12 mouse cellular contexts compared by ENCODE assay signal in genomic region chr11:43481672-43482522, GRCm38 (mm10). TPM values are rescaled to one million over a fixed set of nuclear protein-coding genes. Genes with fewer than 3 reads are reported as not detected.
DNase-seq lines count a peak whose midpoint lies in the region; ATAC-seq and TF ChIP-seq lines count a peak whose summit lies in the region.
"Had no signal": no experiment of that assay in that cellular context is flagged by ENCODE, and none has a peak within 500 bp of the region (broad histone marks: within the 10 kb centered on the region; RNA-seq: fewer than 3 reads in every experiment).

No protein-coding gene starts in this region.

- peaks cover 15% of the 10 kb centered on the region for H3K4me1 ChIP-seq in heart, adult 2 months (ENCODE audit: control insufficient read depth, insufficient read depth, low read length)
- H3K4me1 ChIP-seq in limb, embryonic 11.5 days (ENCODE audit: control insufficient read depth, insufficient read depth, low read length) = peaks cover 4% of the 10 kb centered on the region; the same call in 1 of the 2 replicates
- H3K4me1 ChIP-seq in forebrain, embryonic 14.5 days (ENCODE audit: control insufficient read depth, insufficient read depth, low read length) = no peaks in the 10 kb centered on the region
- H3K4me1 ChIP-seq in hindbrain, embryonic 16.5 days (ENCODE audit: control insufficient read depth, insufficient read depth, low read depth, low read length) = no peaks in the 10 kb centered on the region

- no peak for TF ChIP-seq CTCF in heart, adult 2 months (IDR thresholded peaks at IDR 0.05)

- no peak overlapping the region for H3K27ac ChIP-seq in heart, adult 2 months
- H3K27ac ChIP-seq in limb, embryonic 11.5 days (replicated peaks; ENCODE audit: low read depth, low read length) = no peak overlapping the region
- H3K27ac ChIP-seq in forebrain, embryonic 14.5 days (ENCODE audit: low read depth, low read length) = no peak overlapping the region
- no peak overlapping the region for H3K27ac ChIP-seq in hindbrain, embryonic 16.5 days (ENCODE audit: low read depth, low read length)
- H3K27ac ChIP-seq: forebrain, embryonic 12.5 days; macrophage had no signal

- ATAC-seq in limb, embryonic 11.5 days (ENCODE audit: insufficient number of reproducible peaks, low FRiP score, low TSS enrichment, low read depth) = no peak
- no peak for ATAC-seq in forebrain, embryonic 14.5 days
- ATAC-seq in hindbrain, embryonic 16.5 days = no peak

- no peak overlapping the region for H3K4me2 ChIP-seq in limb, embryonic 11.5 days (ENCODE audit: low read depth, severe bottlenecking)
- H3K4me2 ChIP-seq in forebrain, embryonic 14.5 days (ENCODE audit: low read length) = no peak overlapping the region
- no peak overlapping the region for H3K4me2 ChIP-seq in hindbrain, embryonic 16.5 days (ENCODE audit: low read length)
- H3K4me2 ChIP-seq: forebrain, embryonic 12.5 days had no signal

- H3K27me3 ChIP-seq in heart, adult 2 months (ENCODE audit: control insufficient read depth, insufficient read depth, low read length) = no peaks in the 10 kb centered on the region
- H3K27me3 ChIP-seq in limb, embryonic 11.5 days (ENCODE audit: control insufficient read depth, insufficient read depth, low read length) = no peaks in the 10 kb centered on the region
- no peaks in the 10 kb centered on the region for H3K27me3 ChIP-seq in forebrain, embryonic 14.5 days (replicated peaks; ENCODE audit: control insufficient read depth, insufficient read depth, low read length)
- no peaks in the 10 kb centered on the region for H3K27me3 ChIP-seq in hindbrain, embryonic 16.5 days (replicated peaks; ENCODE audit: control insufficient read depth, insufficient read depth, low read length)

- no peak overlapping the region for H3K4me3 ChIP-seq in heart, adult 2 months
- H3K4me3 ChIP-seq in limb, embryonic 11.5 days (ENCODE audit: low read depth, low read length) = no peak overlapping the region
- H3K4me3 ChIP-seq in forebrain, embryonic 14.5 days (ENCODE audit: low read depth, low read length) = no peak overlapping the region
- H3K4me3 ChIP-seq in hindbrain, embryonic 16.5 days (ENCODE audit: low read length) = no peak overlapping the region
- H3K4me3 ChIP-seq: forebrain, embryonic 12.5 days had no signal

- DNase-seq in heart, adult 2 months = peak in 1 of 2 experiments; percentile 50
- no peak for DNase-seq in heart, adult 8-10 months (ENCODE audit: low spot score)
- DNase-seq in gastrocnemius, postnatal 25 days = peak; percentile 56
- peak; percentile 33 for DNase-seq in limb, embryonic 11.5 days (ENCODE audit: low spot score)
- peak; percentile 67 for DNase-seq in lung, postnatal 36 days
- DNase-seq in forebrain, embryonic 14.5 days (ENCODE audit: low spot score) = no peak
- no peak for DNase-seq in adrenal gland, adult 8-10 months
- DNase-seq: cerebellum, postnatal 14 days; kidney, adult 9 months had no signal

- no peak overlapping the region for H3K9ac ChIP-seq in heart, adult 2 months (ENCODE audit: low read depth, low read length)
- no peak overlapping the region for H3K9ac ChIP-seq in limb, embryonic 11.5 days (ENCODE audit: low read length)
- H3K9ac ChIP-seq in forebrain, embryonic 14.5 days (ENCODE audit: low read length) = no peak overlapping the region
- H3K9ac ChIP-seq in hindbrain, embryonic 16.5 days (ENCODE audit: low read depth, low read length) = no peak overlapping the region
- H3K9ac ChIP-seq: forebrain, embryonic 12.5 days had no signal

- intact Hi-C loops in heart, adult 2 months (cut with DNase I) = no loop called here

- H3K9me3 ChIP-seq in limb, embryonic 11.5 days (ENCODE audit: control insufficient read depth, low read length) = no peaks in the 10 kb centered on the region
- H3K9me3 ChIP-seq in forebrain, embryonic 14.5 days (replicated peaks; ENCODE audit: control insufficient read depth, low read length) = no peaks in the 10 kb centered on the region
- no peaks in the 10 kb centered on the region for H3K9me3 ChIP-seq in hindbrain, embryonic 16.5 days (ENCODE audit: control insufficient read depth, low read length)
- H3K9me3 ChIP-seq: forebrain, embryonic 12.5 days had no signal

- TF ChIP-seq POLR2A in heart, adult 2 months (IDR thresholded peaks at IDR 0.05; ENCODE audit: insufficient read depth, low read depth, low read length) = no peak

- no peaks in the 10 kb centered on the region for H3K79me2 ChIP-seq in heart, adult 2 months (replicated peaks; ENCODE audit: control insufficient read depth, insufficient read depth, low read length)

- TF ChIP-seq EP300 in heart, adult 2 months (IDR thresholded peaks at IDR 0.05; ENCODE audit: insufficient read depth, low read depth, low read length) = 0 out of 2 replicates have a peak, but pooled peaks have one; percentile 33

- peaks cover 3% of the 10 kb centered on the region; the same call in 1 of the 2 replicates for H3K36me3 ChIP-seq in heart, adult 2 months (ENCODE audit: control insufficient read depth, insufficient read depth, low read length)
- no peaks in the 10 kb centered on the region for H3K36me3 ChIP-seq in limb, embryonic 11.5 days (ENCODE audit: control insufficient read depth, insufficient read depth, low read length)
- H3K36me3 ChIP-seq in forebrain, embryonic 14.5 days (ENCODE audit: control insufficient read depth, insufficient read depth, low read length) = no peaks in the 10 kb centered on the region
- H3K36me3 ChIP-seq in hindbrain, embryonic 16.5 days (ENCODE audit: control insufficient read depth, insufficient read depth, low read length) = no peaks in the 10 kb centered on the region
- H3K36me3 ChIP-seq: forebrain, embryonic 12.5 days had no signal

- WGBS in heart, adult 2 months = 22% methylated on average over 3 of the region's 3 CpGs
- WGBS in limb, embryonic 11.5 days = 30% methylated on average over 3 of the region's 3 CpGs
- WGBS in forebrain, embryonic 14.5 days = 71% methylated on average over 3 of the region's 3 CpGs
- WGBS in hindbrain, embryonic 16.5 days = 68% methylated on average over 3 of the region's 3 CpGs

RNA-seq across cellular contexts. Expression of gene C1qtnf2, which starts 7.8 kb away (rescaled TPM):
- total RNA-seq in heart, adult 2 months (2021) = 1 to 10 TPM; 4.7 to 5.3 TPM
- polyA plus RNA-seq in heart, adult 2 months (2012; rRNA removed) = 7.8 and 10.8 TPM in 2 replicates
- total RNA-seq in heart, adult 8-10 months (2022) = 1 to 10 TPM; 3.6 to 5.2 (median 4.0) TPM
- total RNA-seq in gastrocnemius, postnatal 25 days (2021) = 1 to 10 TPM; 4.3 to 6.1 TPM
- polyA plus RNA-seq in limb, embryonic 11.5 days (2014; fragmentation: Nextera tagmentation; extraction: Ambion mirVana) = 0.38 and 0.93 TPM in 2 replicates
- polyA plus RNA-seq in forebrain, embryonic 14.5 days (2014; fragmentation: Nextera tagmentation; extraction: Ambion mirVana) = 5.6 and 8.7 TPM in 2 replicates
- polyA plus RNA-seq in hindbrain, embryonic 16.5 days (2015; fragmentation: Nextera tagmentation; extraction: Ambion mirVana) = 15.5 and 16.6 TPM in 2 replicates
- 10 to 100 TPM in 2 of 4 experiments, 1 to 10 TPM in 2; 9.5 to 14.6 (median 10.4) TPM for total RNA-seq in adrenal gland, adult 8-10 months (2022)
- polyA plus RNA-seq: macrophage had no signal

RNA-seq across cellular contexts. Expression of gene Ccnjl, which starts 46.7 kb away (rescaled TPM):
- 1 to 10 TPM; 2.1 to 3.0 TPM for total RNA-seq in heart, adult 2 months (2021)
- polyA plus RNA-seq in heart, adult 2 months (2012; rRNA removed) = 2.0 and 2.9 TPM in 2 replicates
- total RNA-seq in heart, adult 8-10 months (2022) = 1 to 10 TPM in 3 of 4 experiments, under 1 TPM in 1; 0.87 to 2.2 (median 1.4) TPM
- total RNA-seq in gastrocnemius, postnatal 25 days (2021) = under 1 TPM in 1 of 2 experiments, not detected in 1; 0.21 TPM
- polyA plus RNA-seq in limb, embryonic 11.5 days (2014; fragmentation: Nextera tagmentation; extraction: Ambion mirVana) = 33.8 and 34.2 TPM in 2 replicates
- polyA plus RNA-seq in forebrain, embryonic 14.5 days (2014; fragmentation: Nextera tagmentation; extraction: Ambion mirVana) = 7.7 and 8.7 TPM in 2 replicates
- 7.1 and 10.7 TPM in 2 replicates for polyA plus RNA-seq in hindbrain, embryonic 16.5 days (2015; fragmentation: Nextera tagmentation; extraction: Ambion mirVana)
- total RNA-seq in adrenal gland, adult 8-10 months (2022) = 1 to 10 TPM; 1.8 to 4.8 (median 2.5) TPM

RNA-seq across cellular contexts. Expression of gene Slu7, which starts 48.4 kb away (rescaled TPM):
- 10 to 100 TPM; 27.2 to 27.8 TPM for total RNA-seq in heart, adult 2 months (2021)
- 3.8 and 4.7 TPM in 2 replicates for polyA plus RNA-seq in heart, adult 2 months (2012; rRNA removed)
- total RNA-seq in heart, adult 8-10 months (2022) = 10 to 100 TPM; 28.0 to 30.8 (median 30.1) TPM
- total RNA-seq in gastrocnemius, postnatal 25 days (2021) = 10 to 100 TPM; 27.8 to 28.3 TPM
- polyA plus RNA-seq in limb, embryonic 11.5 days (2014; fragmentation: Nextera tagmentation; extraction: Ambion mirVana) = 56.8 and 57.4 TPM in 2 replicates
- 70.5 and 76.7 TPM in 2 replicates for polyA plus RNA-seq in forebrain, embryonic 14.5 days (2014; fragmentation: Nextera tagmentation; extraction: Ambion mirVana)
- polyA plus RNA-seq in hindbrain, embryonic 16.5 days (2015; fragmentation: Nextera tagmentation; extraction: Ambion mirVana) = 54.4 and 55.2 TPM in 2 replicates
- total RNA-seq in adrenal gland, adult 8-10 months (2022) = 10 to 100 TPM; 40.4 to 53.6 (median 46.9) TPM

RNA-seq across cellular contexts. Expression of gene Pttg1, which starts 55.8 kb away (rescaled TPM):
- 10 to 100 TPM; 74.8 to 84.5 TPM for total RNA-seq in heart, adult 2 months (2021)
- 55.5 and 80.9 TPM in 2 replicates for polyA plus RNA-seq in heart, adult 2 months (2012; rRNA removed)
- 10 to 100 TPM; 77.5 to 93.9 (median 90.6) TPM for total RNA-seq in heart, adult 8-10 months (2022)
- 10 to 100 TPM; 37.3 to 39.1 TPM for total RNA-seq in gastrocnemius, postnatal 25 days (2021)
- polyA plus RNA-seq in limb, embryonic 11.5 days (2014; fragmentation: Nextera tagmentation; extraction: Ambion mirVana) = 94.3 and 100 TPM in 2 replicates
- polyA plus RNA-seq in forebrain, embryonic 14.5 days (2014; fragmentation: Nextera tagmentation; extraction: Ambion mirVana) = 34.9 and 44.3 TPM in 2 replicates
- polyA plus RNA-seq in hindbrain, embryonic 16.5 days (2015; fragmentation: Nextera tagmentation; extraction: Ambion mirVana) = 51.0 and 56.3 TPM in 2 replicates
- total RNA-seq in adrenal gland, adult 8-10 months (2022) = 10 to 100 TPM; 41.3 to 59.5 (median 53.1) TPM

Comparison
In these comparisons a context has a peak if more than half of its experiments do, and no peak if none do; other contexts are left out.
1. DNase-seq: peak in gastrocnemius, postnatal 25 days (single experiment), limb, embryonic 11.5 days (single experiment) and lung, postnatal 36 days (single experiment); none in heart, adult 8-10 months (single experiment), forebrain, embryonic 14.5 days (single experiment) and adrenal gland, adult 8-10 months (single experiment).